Mouse (Mus musculus): ENCODE data around the gene Rps3. TPM values are rescaled to one million over a fixed set of nuclear protein-coding genes. Genes with fewer than 3 reads are reported as not detected.

The Rps3 gene
- polyA plus RNA-seq, 1 experiment from 2014 or later = 541 TPM

DNA sequence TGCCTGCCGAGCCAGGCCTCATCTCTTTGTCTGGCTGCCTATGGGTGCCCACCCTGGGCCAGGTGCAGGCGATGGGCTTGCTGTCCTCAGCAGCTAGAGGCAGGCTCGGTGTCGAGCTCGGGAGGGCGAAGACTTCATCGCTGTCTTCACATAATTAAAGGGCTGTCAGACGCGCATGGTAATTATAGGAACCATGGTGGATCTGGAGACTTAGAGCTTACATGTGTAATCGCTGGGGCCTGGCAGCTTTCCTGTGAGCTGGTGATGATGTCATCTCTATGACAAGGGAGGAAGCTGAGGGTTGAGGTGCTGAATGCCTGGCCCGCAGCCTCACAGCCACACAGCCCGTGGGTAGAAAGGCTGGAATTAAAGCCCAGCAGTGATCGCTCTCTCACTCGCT is 51.3 kb downstream of the Rps3 start:
- H3K4me3 ChIP-seq = no peak overlapping the region
- peaks cover 36% of the 10 kb centered on the region for H3K4me1 ChIP-seq
- peak; percentile 46 for ATAC-seq (ENCODE audit: low FRiP score, low read depth)
- H3K36me3 ChIP-seq = peaks cover 5% of the 10 kb centered on the region
- H3K9ac ChIP-seq = 0 out of 2 replicates have a peak overlapping the region, but pooled peaks have one; percentile 1
- no peak overlapping the region for H3K27ac ChIP-seq
- H3K27me3 ChIP-seq (replicated peaks) = no peaks in the 10 kb centered on the region
- no peak overlapping the region for H3K4me2 ChIP-seq (replicated peaks)
- no peaks in the 10 kb centered on the region for H3K9me3 ChIP-seq
- WGBS = 51% methylated on average over 14 of the region's 14 CpGs

DNA sequence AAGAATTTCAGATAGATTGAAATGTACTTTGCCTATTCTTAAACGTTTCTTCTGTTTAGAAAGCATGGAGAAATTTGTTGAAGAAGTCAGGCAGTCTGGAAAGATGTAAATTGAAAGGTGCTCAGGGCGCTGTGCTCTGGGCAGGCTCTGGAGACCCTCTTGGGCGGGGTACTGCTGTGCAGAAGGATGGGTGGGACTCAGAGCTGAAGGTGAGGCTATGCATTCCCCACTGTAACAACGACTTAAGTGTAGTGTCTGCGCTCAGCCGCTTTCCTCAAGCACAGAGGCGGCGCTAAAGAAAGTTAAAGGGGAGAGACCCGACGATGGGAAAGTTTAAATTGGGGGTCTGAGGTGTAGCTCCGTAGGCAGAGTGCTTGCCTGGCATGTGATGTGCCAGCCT is 53.3 kb downstream of the Rps3 start:
- Histone ChIP-seq H3K36me3 (peaks cover 13% of the 10 kb centered on the region), H3K4me3 (no peak overlapping the region), H3K4me1 (peaks cover 28% of the 10 kb centered on the region), H3K9ac (no peak overlapping the region), H3K4me2 (replicated peaks) (no peak overlapping the region), H3K9me3 (no peaks in the 10 kb centered on the region), H3K27me3 (replicated peaks) (no peaks in the 10 kb centered on the region), H3K27ac (no peak overlapping the region)
- no peak for ATAC-seq (ENCODE audit: low FRiP score, low read depth)
- WGBS = 72% methylated on average over 11 of the region's 11 CpGs

DNA sequence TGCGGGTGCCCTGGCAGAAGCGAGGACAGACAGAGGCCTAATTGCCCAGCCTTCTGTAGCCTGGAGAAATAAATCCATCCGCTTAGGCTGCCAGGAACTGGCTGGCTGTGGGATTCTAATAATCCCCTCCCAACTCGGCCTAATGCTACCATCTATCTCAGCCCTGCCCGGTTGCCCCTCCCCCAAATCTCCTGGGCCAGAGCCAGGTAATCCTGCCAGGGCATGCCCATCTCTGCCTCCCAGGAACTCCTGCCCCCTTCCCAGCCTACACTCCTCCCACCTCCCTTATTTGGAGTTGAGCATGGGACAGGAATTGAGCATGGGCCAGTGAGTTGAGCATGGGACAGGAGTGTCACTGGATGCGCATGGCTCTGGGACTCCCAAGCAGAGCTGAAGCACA is 53.8 kb downstream of the Rps3 start:
- no peaks in the 10 kb centered on the region for H3K9me3 ChIP-seq
- no peak overlapping the region for H3K9ac ChIP-seq
- no peak for ATAC-seq (ENCODE audit: low FRiP score, low read depth)
- peaks cover 32% of the 10 kb centered on the region for H3K4me1 ChIP-seq
- H3K4me2 ChIP-seq (replicated peaks) = no peak overlapping the region
- 40% methylated on average over 6 of the region's 6 CpGs for WGBS
- H3K27ac ChIP-seq = no peak overlapping the region
- no peak overlapping the region for H3K4me3 ChIP-seq
- peaks cover 13% of the 10 kb centered on the region for H3K36me3 ChIP-seq
- no peaks in the 10 kb centered on the region for H3K27me3 ChIP-seq (replicated peaks)

DNA sequence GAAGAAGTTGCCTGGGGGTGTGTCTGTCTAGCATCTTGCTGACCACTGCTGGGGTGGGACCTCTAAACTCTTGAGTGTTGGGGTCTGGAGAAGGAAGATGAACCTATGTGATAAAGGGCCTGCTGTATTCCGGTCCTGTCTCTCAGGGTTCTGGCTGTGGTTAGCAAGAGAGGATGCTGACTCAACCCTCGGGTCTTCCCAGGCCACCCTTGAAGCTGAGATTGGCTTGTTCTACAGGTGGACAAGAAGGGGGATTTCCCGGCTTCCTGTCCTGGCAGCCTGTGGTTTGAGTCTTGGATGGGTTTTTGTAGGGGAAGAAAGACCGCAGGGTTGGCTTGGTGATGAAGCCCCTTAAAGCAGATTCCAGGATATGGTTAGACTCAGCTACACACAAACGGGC is 54.7 kb downstream of the Rps3 start:
- no peak for ATAC-seq (ENCODE audit: low FRiP score, low read depth)
- H3K9me3 ChIP-seq = no peaks in the 10 kb centered on the region
- peaks cover 33% of the 10 kb centered on the region for H3K4me1 ChIP-seq
- H3K27ac ChIP-seq = no peak overlapping the region
- no peak overlapping the region for H3K4me2 ChIP-seq (replicated peaks)
- H3K9ac ChIP-seq = no peak overlapping the region
- WGBS = 88% methylated on average over 5 of the region's 5 CpGs
- no peak overlapping the region for H3K4me3 ChIP-seq
- H3K36me3 ChIP-seq = peaks cover 13% of the 10 kb centered on the region
- H3K27me3 ChIP-seq (replicated peaks) = no peaks in the 10 kb centered on the region

DNA sequence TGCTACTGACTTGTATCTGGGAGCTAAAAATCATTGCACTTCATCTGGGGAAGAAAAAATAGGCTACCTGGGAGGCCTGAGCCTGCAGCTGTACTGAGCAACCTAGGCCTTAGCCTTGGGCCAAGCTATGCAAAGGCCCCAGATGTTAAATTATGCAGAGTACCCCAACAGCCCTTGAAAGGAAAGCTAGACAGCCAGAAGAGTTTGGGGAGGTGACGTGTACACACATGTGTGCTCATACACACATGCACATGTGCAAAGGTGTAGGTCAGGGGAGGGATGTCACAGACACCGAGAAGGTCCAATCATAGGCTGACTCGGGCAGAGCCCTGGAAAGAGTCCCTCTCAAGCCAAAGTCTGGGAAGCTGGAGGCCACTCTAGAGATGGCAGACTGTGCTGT is 55.6 kb downstream of the Rps3 start:
- Histone ChIP-seq H3K9ac (no peak overlapping the region), H3K4me1 (peaks cover 34% of the 10 kb centered on the region), H3K27ac (no peak overlapping the region; the same call in 1 of the 2 replicates), H3K4me3 (no peak overlapping the region), H3K9me3 (no peaks in the 10 kb centered on the region), H3K27me3 (replicated peaks) (no peaks in the 10 kb centered on the region), H3K4me2 (replicated peaks) (no peak overlapping the region), H3K36me3 (peaks cover 13% of the 10 kb centered on the region)
- WGBS = 90% methylated on average over 3 of the region's 3 CpGs
- no peak for ATAC-seq (ENCODE audit: low FRiP score, low read depth)

Other genes starting within 250 kb of the Rps3 start
- gene Mogat2, start 245.1 kb downstream of the Rps3 start, polyA plus RNA-seq (2016; fragmentation: Nextera tagmentation; extraction: Ambion mirVana) = 6.3 and 6.6 TPM in 2 replicates
- gene Map6, start 216.3 kb downstream of the Rps3 start, polyA plus RNA-seq (2016; fragmentation: Nextera tagmentation; extraction: Ambion mirVana) = 86.6 and 96.9 TPM in 2 replicates
- 640 and 651 TPM in 2 replicates for gene Serpinh1, start 130.5 kb downstream of the Rps3 start, polyA plus RNA-seq (2016; fragmentation: Nextera tagmentation; extraction: Ambion mirVana)
- 51.6 and 60.8 TPM in 2 replicates for gene Gdpd5, start 102.3 kb downstream of the Rps3 start, polyA plus RNA-seq (2016; fragmentation: Nextera tagmentation; extraction: Ambion mirVana)
- gene Klhl35, start 17.7 kb downstream of the Rps3 start, polyA plus RNA-seq (2016; fragmentation: Nextera tagmentation; extraction: Ambion mirVana) = 41.1 and 46.9 TPM in 2 replicates
- gene Arrb1, start 51.7 kb upstream of the Rps3 start, polyA plus RNA-seq (2016; fragmentation: Nextera tagmentation; extraction: Ambion mirVana) = 16.3 and 18.4 TPM in 2 replicates
- 2.9 TPM in 2 replicates for gene Tpbgl, start 143.4 kb upstream of the Rps3 start, polyA plus RNA-seq (2016; fragmentation: Nextera tagmentation; extraction: Ambion mirVana)
- gene Slco2b1, start 227.6 kb upstream of the Rps3 start, polyA plus RNA-seq (2016; fragmentation: Nextera tagmentation; extraction: Ambion mirVana) = 3.7 and 4.7 TPM in 2 replicates
- not detected in 2 replicates for gene Olfr520, start 246.5 kb upstream of the Rps3 start, polyA plus RNA-seq (2016; fragmentation: Nextera tagmentation; extraction: Ambion mirVana)

Measured in neural tube, embryonic 12.5 days (tissue).